Mouse (Mus musculus): ENCODE results near the gene Aass.
"Not testable (repeated sequence)": the region's sequence is repeated elsewhere in the genome, so short reads cannot be mapped to it uniquely, and the experiment has no call there.

Gene Aass

DNA sequence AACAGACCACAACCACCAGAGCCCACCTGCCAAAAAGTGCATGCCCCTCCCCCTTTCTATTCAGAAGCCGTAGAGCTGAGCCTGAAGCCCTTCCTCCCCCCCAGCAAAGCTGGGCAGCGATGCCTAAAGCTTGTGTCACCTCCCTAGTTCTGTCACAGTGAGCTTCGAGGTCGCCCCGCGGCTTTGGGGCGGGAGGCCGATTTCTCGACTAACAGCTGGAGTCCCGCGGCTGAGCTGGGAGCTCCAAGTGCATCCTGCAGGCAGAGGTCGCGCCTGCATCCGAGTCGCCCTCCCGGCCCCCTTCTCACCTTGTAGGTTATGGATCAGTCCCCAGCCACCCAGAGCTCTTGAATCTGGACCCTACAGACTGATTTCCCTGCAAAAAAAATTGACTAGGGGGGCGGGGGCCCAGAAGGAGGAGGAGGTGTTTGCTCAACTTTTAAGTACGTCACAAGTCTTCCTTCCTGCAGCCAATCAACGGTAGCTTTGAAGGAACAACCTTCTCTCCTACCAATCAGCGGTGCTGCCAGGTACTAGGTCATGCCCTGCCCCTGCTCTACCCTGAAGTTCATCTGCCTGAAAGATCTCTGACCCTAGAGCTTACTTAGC, at the start of gene Aass:
Gene Aass, minus strand, starts transcription at position 414 of the 609 bp plus-strand sequence.
- peak; percentile 2 to 10 for DNase-seq (ENCODE audit: low spot score in 2 of 2)

DNA sequence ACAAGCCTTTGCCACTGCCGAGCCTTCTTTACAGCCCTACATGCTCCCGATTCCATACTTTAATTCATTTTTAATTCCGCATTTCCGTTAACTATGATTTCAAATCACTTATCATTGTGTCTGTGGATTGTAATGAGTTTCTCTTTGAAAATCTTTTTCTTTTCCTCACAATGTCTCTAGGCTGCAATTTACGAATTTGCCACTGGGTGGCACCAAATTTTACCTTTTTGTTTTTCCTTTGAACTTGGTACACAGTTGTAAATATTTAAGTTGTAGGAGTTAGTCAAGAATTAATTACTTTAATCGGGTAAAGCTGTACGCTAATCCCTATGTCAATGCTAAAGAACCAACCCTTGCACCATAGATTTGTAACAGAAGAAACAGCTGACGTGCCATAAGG, 47.3 kb upstream of the Aass start:
- peak; percentile 58 to 81 for DNase-seq (ENCODE audit: low spot score in 2 of 2)

DNA sequence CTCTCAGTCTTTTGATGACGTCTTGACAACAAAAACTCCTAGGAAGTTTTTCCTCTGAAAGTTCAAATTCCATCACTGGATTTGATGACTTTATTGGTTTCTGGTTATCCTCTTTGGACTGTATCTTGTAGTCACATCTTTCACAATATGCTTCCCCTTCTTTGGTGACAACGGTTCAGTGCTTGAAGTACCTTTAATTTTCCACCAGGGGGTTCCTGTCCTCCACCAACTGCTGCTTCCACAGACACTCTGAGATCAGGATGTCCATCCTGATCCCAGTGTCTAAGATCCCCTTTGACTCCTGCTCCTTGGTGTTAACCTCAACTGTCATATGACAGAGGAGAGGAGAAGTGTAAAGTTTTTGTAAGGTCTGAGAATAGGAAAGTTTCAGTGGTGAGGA, 31.0 kb upstream of the Aass start:
- DNase-seq (ENCODE audit: low spot score in 2 of 2): not testable (repeated sequence)

DNA sequence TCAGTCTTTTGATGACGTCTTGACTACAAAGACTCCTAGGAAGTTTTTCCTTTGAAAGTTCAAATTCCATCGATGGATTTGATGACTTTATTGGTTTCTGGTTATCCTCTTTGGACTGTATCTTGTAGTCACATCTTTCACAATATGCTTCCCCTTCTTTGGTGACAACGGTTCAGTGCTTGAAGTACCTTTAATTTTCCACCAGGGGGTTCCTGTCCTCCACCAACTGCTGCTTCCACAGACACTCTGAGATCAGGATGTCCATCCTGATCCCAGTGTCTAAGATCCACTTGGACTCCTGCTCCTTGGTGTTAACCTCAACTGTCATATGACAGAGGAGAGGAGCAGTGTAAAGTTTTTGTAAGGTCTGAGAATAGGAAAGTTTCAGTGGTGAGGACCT, 23.6 kb upstream of the Aass start:
- not testable (repeated sequence) for DNase-seq (ENCODE audit: low spot score in 2 of 2)

DNA sequence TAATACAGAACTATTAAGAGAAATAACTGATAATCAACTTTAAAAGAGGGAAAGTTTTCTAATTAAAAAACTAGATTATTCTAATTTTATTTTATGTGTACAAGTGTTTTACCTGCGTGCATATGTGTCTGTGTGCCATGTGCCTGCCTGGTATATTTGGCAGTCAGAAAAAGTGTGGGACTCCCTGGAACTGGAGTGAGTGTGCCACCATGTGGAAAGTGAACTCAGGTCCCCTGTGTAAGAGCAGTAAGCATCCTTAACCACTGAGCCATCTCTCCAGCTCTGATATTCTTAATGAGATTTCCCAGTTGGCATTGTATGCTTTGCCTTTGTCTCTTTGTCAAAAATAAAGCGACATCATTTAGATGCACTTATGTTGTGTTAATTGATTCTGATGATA, 20.3 kb upstream of the Aass start:
- DNase-seq (ENCODE audit: low spot score in 2 of 2): no peak

DNA sequence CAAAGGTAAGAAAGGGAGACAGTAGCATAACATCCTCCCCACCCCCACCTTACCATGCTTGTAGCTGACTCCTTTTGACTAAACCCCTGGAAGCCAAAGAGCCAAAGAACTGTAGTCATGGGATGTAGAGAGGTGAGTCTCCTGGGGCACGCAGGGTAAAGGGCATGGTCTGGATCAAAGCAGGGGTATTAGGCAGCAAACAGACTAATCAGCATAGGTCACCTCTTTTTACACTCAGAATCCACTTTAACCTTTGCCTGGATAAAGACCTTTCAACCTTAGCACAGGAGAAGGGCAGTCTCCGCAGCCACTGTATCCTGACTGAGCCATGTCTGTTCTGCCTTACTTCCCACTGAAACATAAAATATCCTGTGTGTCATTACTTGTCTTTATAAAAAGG, 14.4 kb upstream of the Aass start:
- DNase-seq (ENCODE audit: low spot score in 2 of 2): no peak

DNA sequence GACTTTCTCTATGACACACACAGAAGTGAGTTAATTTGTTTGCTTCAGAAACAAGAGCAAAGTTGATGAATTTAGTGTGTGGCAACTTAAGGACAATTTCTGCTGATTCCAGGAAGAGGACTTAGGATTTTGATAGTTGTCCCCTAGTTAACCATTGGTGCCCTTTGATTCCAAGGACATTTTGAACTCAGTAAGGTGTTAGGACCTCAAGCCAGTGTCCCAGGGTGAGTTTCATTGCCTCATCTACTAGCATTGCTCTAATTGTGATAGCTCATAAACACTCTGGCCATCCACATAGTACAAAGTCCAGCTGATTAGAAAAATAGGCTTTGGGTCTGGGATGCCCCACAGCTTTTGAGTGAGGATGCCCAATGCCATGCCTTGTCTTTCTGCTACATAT, 11.2 kb upstream of the Aass start:
- no peak for DNase-seq (ENCODE audit: low spot score in 2 of 2)

DNA sequence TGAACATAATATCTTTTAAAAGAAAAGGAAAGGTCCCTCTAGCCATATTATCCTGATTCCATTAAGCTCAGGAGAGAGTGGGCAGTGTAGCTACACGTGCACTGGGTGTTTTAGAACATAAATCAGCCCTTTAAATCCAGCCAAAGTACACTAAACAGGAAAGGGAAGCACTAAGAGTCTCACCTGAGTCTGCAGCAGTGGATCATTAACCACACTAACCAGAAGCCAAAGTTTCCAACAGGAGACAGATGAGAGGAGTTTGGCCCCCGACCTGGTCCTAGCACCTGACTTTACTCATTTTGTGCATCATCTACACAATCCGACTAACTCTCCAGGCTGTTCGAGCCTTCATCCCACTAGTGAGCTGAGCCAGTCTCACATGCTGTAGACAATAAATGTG, 1.8 kb downstream of the Aass start:
- DNase-seq (ENCODE audit: low spot score in 2 of 2): no peak

DNA sequence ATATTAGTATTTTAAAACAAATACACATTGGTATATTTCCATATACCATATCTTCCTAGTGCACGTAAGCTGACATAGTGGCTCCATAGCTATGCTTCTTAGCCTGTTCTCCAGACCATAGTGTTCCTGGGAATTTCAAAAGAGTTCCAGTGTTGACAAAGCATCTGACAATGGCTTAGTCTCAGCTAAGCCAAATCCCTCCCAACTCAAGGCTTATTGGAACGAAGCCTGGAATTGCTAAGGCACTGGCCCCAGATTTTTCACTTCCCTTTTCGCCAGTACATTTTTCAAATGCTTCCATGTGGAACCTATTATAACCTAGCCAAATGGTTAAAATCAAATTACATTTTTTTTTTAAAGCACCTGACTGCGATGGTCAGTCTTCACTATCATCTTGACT, 3.6 kb downstream of the Aass start:
- DNase-seq (ENCODE audit: low spot score in 2 of 2): peak in 1 of 2 experiments; percentile 3

DNA sequence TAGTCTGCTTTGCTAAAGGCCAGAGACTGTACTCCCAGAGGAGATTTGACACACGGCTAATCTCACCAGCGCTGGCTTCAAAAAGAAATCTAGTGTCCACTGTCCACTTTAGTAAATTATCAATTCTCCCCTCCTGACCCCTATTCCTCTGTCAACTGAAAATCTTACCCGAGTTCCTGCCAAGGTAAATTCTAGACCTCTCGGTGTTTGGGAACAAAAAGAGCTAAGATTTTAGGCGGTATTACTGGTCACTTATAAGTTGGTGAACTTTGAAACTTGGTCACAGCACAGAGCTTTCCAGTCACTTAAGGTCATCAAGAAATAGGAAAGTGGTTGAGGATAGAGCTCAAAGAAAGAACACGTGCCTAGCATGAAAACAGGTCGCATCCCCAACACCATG, 6.1 kb downstream of the Aass start:
- no peak for DNase-seq (ENCODE audit: low spot score in 2 of 2)

DNA sequence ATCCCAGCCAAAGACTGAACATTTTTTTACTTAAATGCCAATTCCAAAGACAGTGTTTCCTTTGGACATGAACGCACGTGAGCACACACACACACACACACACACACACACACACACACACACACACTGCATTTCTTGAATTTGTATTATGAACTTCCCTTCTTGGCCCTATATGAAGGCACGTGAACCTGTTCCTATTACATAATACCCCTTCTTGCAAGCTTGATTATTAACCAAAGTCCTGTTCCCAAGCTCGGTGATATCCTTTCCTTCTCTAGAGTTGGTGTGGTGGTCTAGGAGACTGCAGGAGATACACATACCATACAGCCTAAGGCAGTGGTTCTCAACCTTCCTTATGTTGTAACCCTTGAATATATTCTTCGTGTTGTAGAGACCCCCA, 7.0 kb downstream of the Aass start:
- DNase-seq (ENCODE audit: low spot score in 2 of 2): no peak

DNA sequence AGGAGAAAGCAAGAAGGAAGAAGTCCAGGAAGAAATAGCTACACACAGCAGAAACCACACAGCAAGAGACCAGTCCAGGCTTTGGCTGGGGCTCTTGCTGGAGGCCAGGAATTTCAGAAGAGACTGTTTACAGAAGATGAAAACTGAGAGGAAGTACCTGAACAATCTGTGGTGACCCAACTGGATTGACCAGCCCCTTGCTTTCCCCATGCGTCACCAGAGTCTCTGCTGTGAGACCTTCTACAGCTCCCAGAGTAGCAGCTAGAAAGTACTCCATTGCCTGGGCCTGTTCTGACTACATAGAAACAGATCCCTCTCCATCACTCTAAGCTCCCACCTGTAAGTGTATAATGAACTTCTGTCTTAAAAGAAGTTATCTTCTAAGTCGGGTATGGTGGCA, 8.0 kb downstream of the Aass start:
- no peak for DNase-seq (ENCODE audit: low spot score in 2 of 2)

DNA sequence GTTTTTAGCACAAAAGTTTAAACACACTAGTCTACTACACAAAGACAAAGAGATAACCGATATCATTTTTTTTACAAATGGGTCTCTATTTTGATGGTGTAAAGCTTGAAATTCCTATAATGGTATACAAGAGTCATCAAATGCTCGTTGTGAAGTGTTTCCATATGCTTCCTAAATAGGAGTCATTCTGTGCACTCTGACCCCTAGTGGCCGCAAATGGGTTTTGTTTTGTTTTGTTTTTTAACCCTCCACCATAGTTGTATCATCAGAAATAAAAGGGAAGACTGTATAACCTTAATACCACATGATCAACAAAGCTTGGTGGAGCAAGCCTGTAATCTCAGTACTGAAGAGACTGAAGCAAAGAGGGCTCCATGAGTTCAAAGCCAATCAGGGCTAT, 9.9 kb downstream of the Aass start:
- DNase-seq (ENCODE audit: low spot score in 2 of 2): no peak

DNA sequence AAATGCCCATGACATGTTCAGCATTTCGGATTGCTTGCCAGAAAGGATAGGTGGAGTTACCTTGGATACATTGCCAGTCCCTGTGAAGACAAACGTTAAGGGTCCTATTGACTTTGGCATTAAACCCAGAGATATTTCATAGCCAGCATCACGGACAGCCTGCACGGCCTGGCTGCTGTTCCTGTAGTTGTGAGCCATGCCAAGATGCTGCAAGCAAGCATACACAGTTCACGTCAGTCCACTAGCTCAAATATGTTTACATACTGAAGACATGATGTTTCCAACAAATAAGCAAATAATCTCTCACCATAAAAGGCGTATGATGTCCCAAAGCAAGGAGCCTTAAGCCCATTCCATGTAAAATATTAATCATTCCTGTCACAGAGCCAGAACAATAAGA, 18.0 kb downstream of the Aass start:
- DNase-seq (ENCODE audit: low spot score in 2 of 2): no peak

DNA sequence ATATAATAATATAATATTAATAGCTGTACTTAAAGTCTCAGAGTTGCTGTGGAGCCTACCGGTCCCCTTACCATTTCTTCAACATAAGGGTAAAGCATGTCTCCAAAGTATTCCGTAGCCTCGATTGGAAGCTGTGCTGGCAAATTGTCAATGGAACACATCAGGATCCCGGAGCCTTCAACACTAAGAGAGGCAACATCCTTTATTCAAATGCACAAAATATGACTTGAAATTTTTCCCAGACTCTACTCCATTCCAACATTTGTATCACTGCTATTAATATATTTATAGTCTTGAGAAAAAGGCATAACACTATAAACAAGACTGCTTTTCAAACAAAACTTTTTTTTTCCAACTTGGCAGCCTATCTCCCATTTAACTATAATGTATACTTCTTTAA, 25.7 kb downstream of the Aass start:
- no peak for DNase-seq (ENCODE audit: low spot score in 2 of 2)

DNA sequence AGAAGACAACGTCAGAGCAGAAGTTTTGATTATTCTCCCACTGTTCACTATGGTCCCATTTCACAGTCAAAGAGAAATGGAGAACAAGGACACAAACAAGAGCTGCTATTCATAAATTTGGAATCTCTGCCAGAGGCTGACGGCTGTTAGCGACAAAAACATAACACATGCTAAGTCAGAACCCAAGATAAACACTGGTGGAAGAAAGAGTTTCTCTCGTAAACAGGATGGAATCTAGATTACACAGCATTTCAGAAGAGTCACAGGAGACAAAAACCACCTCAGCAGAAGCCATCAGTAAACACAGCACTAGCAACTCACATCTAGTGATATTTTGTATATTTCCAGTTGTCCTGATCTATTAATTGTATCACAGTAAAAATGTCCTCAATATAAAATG, 26.4 kb downstream of the Aass start:
- DNase-seq (ENCODE audit: low spot score in 2 of 2): no peak

DNA sequence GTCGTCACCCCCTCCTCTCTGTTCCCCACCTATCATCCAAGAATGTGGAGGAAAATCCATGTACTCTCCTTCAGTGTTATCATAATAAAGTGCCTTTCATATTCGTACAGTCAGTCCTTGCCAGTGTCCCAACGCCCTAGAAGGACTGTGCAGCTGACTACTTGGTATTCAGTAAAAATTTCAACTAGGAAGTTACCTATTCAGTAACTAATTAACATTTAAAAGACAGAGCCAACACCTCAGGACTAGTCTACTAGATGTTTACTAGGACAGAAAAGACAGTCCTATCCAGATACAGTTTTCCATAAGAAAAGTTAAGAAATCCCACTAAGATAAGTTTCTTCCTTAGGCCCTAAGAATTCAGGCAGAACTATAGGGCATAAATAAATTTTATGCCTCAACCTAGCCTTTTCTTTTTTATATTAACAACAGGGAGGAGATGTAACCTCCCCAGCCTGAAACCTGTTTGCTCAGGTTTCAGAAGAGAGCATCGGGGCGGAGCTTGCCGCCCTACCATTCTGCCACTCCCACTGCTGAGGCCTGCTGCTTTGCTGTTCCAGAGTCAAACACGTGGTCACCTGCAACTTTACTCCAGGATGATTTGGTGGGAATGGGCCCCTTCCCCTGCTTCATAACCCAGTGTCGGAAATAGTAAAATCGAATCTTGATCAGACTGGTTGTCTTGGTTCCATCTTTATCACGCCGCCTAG, 42.3 kb downstream of the Aass start:
- not testable (repeated sequence) for DNase-seq (ENCODE audit: low spot score in 2 of 2)

DNA sequence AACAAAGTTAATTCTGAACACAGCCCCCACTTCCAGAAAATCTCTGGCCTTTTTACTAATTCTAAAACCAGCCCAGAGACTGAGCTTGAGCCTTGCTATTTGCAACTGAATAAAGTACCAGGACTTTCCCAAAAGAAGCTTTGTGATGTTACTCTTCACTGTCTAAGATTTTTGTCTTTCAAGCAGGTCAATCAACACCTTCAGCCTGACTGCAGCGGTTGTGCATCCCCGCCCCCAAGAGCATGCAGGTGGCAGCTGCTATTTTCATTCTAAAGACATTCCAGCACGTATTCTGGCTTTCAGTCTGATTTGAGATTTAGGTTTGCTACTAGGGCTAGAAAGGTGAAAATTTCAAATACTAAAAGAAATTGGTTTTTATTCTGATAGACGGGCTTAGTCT, 43.5 kb downstream of the Aass start:
- not testable (repeated sequence) for DNase-seq (ENCODE audit: low spot score in 2 of 2)

DNA sequence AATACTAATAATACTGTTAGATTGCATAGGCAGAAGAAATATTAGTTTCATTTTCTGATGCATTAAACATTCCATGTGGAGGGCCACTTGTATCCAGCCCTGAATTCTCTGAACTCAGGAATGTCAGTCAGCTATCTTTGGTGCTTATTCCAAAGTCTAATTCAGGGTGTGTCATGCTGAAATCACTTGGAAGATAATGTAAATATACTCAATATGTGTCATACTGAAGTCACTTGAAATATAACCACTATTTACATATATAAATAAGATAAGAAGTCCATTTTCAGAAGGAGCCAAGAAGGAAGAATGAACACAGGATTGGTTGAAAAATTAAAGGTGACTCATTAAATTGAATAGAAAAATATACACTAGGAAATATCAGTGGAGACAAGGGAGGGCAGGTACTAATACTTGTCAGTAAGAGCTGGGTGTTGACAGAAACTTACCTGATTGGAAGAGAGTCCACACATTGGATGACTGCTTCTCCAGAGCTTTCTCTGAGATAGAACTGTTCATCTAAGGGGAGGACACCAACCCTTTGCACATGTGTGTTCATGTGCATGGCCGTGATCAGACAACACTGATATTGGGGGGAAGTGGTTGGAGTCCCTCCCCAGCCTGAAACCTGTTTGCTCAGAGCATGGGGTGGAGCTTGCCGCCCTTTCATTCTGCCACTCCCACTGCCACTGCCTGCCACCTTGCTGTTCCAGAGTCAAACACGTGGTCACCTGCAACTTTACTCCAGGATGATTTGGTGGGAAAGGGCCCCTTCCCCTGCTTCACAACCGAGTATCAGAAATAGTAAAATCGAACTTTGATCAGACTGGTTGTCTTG, 48.0 kb downstream of the Aass start:
- DNase-seq (ENCODE audit: low spot score in 2 of 2): no peak

DNA sequence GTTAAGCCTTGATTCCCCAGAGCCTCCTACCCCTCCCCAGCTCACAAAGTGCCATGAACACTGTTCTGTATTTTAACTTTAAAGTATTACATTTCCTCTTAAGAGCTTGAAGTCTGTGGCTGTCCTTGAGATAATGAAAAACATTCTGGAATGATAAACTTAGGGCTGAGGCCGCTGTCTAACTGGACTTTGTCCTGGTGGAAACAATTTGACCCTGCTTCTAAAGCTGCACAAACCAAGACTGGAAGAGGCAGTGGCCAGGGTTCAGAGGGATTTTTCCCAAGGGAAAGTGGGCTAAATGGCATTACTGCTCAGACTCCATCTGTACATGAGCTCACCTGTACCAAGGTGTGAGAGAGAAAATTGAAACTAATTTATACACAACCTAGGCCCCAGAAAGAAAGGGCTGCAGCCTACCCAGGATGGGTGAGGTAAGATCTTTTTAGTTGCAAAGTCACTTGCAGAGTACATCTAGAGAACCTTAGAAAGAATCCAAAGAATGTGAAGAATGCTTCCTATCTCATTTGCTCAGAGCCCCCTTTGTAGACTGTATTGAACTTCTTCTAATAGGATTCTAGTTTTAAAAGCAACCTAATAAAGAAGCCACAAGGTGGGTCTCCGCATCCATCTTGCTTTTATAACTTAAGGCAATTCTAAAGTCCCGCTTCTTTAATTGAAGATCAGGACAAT, 52.6 kb downstream of the Aass start:
- DNase-seq (ENCODE audit: low spot score in 2 of 2): no peak

DNA sequence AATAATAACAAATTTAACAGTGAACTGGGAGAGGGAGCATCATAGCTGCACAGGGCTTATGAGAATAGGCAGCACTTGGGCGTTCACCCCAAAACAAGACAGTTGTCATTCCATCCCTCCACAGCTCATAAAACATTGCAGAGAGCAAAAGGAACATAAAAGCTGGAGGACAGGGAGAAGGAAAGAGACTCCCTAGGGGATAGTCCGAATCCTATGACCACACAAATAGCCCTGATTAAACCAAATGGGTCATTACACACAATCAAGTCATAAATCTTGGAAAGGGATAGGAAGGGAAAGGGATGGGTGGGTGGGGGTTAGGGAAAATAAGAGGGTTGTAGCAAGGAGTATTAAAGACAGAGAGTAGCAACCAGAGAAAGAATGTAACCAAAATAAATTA, 54.5 kb downstream of the Aass start:
- DNase-seq (ENCODE audit: low spot score in 2 of 2): no peak

DNA sequence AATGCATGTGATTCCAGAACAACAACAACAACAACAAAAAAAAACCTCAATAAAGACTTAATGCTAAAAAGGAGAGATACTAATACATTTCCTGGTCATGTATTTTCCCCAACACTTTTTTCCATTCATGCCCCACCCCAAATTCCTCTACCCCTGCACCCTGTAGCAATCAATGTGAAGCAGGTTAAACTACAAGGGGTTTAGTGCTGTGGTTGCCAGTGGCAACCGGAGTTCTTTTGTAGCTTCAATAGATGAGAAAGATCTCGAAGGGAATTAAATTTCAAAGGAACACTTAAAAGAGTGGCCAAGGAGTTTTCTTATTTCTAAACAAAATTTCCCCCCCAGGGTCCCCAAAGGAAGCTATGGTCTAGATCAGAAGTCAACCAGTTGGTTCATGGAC, 56.7 kb downstream of the Aass start:
- no peak for DNase-seq (ENCODE audit: low spot score in 2 of 2)
